Mouse (Mus musculus) ES-Bruce4 (cell line): ENCODE measurements around the gene L3mbtl4.

Experiments
- CTCF ChIP-seq: IDR thresholded peaks from one replicate; pipeline ENCODE4 v1.8.1; 2011; ENCODE audit warnings: low read depth, low read length
- POLR2A ChIP-seq: IDR thresholded peaks from one replicate; pipeline ENCODE4 v1.8.1; 2011; ENCODE audit warnings: low read length; ENCODE audit not compliant: insufficient read depth

- TF ChIP-seq CTCF (no peak), POLR2A (no peak)
Measured at GRCm38 (mm10) chr17:68748296-68748695, 474.7 kb downstream of the L3mbtl4 start.
